Mouse (Mus musculus) midbrain, embryonic 13.5 days (tissue): ENCODE results near the gene Mroh8. TPM values are rescaled to one million over a fixed set of nuclear protein-coding genes. Genes with fewer than 3 reads are reported as not detected.

Experiments
- polyA plus RNA-seq: library from polyadenylated mRNA; unstranded; fragments of >200 nt; fragmentation: Nextera tagmentation; extraction: Ambion mirVana; gene quantifications from 2 replicates; pipeline ENCODE4 v1.2.1, GENCODE M21; 2015

The Mroh8 gene
- polyA plus RNA-seq, 1 experiment from 2014 or later: 0.43 TPM

Other genes with a start within 250 kb of the Mroh8 start
- gene Soga1, start 200.3 kb downstream of the Mroh8 start, polyA plus RNA-seq: 6.2 and 6.4 TPM in 2 replicates
- not detected in 2 replicates for gene Tldc2, start 192.5 kb downstream of the Mroh8 start, polyA plus RNA-seq
- 10.9 and 12.1 TPM in 2 replicates for gene Samhd1, start 144.3 kb downstream of the Mroh8 start, polyA plus RNA-seq
- gene Rbl1, start 75.0 kb downstream of the Mroh8 start, polyA plus RNA-seq: 13.8 and 14.0 TPM in 2 replicates
- gene Rpn2, start 532 bp downstream of the Mroh8 start, polyA plus RNA-seq: 202 and 211 TPM in 2 replicates
- gene Ghrh, start 68.0 kb upstream of the Mroh8 start, polyA plus RNA-seq: 1.6 and 3.4 TPM in 2 replicates
- 88.1 and 91.0 TPM in 2 replicates for gene Manbal, start 88.0 kb upstream of the Mroh8 start, polyA plus RNA-seq
- gene Src, start 138.9 kb upstream of the Mroh8 start, polyA plus RNA-seq: 31.6 and 39.1 TPM in 2 replicates